Mouse (Mus musculus) embryo, embryonic 10 days (tissue): ENCODE data around the gene Gfy.

Experiments
- DNase-seq: peaks from one replicate; pipeline ENCODE4 v3.0.0-alpha.2; 2015; ENCODE audit warnings: low spot score

Gene Gfy

GRCm38 (mm10) chr7:45127700-45128224 is 51.6 kb downstream of the Gfy start:
- DNase-seq: no peak

DNA sequence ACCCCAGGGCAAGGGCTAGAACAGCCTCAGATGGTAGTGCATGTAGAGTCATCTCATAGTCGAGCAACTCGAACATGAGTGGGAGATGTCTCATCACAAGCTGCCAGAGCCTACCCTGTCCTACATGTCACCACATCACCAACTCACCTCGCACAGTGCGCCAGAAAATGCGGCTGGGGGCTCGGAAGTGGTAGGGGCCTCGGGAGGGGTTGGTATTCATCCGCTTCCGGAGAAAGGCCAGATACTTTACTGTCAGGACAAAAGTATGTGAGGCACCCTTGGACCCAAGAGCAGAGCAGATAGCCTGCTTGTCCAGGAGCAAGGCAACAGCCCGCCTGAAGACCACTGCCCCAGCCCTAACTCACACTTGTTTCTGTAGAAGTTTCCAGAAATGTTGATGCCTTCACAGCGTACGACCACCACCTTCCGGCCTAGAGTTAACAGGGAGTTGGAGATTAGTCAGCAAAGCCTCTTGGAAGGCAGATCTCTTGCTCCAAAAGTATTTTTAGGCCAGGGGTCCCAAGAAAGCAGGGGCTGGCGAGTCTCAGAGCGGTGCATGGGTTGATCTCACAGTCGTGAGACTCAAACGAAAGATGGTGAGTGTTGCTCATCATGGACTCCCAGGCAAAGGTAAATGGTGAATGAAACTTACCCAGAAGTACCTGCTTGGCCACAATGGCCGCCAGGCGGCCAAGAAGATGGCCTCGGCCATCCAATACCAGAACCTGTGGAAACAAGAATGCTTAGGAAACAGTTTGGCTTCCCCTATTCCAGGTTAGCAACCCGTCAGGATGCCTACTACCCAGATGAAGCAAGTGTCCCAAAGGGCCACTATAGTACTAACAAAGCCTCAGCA is 52.3 kb downstream of the Gfy start:
- no peak for DNase-seq
